In the genomic region with DNA sequence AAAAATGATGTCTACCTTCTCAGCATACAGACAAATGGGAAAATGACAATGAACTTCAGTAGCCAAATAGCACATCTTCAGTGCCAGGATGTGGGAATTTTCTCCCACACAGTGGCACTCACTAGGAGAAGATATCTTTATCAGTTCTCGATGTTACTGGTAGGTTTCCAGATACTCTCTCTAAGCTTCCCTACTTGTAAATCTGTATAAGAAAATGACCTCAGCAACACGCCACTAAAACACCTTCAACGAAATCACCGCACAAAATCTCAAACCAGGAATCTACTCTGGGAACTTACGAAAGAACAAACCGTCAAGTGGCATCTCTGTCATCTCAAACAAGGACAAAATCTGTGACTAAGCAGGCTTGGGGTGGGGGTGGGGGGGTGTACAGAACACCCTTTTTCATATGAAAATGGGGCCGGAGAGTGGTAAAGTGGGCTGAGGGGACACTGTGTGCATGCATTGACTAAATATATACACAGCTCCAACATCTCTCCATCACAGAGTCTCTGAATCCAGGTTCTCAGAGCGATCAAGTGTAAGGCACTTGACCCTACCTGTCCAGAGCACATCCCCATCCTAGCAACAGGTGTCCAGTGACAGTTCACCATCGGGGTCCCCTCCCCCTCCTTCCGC, we compare ENCODE assay signal across 7 mouse cellular contexts.
DNase-seq lines count a peak whose midpoint lies in the region; ATAC-seq and TF ChIP-seq lines count a peak whose summit lies in the region.

No protein-coding gene starts in this region.

- ATAC-seq in lung, postnatal 0 days = no peak
- ATAC-seq in embryonic facial prominence, embryonic 14.5 days (ENCODE audit: low read depth) = no peak; the same call in 1 of the 2 replicates

- peak overlapping the region; percentile 90 for H3K4me2 ChIP-seq in lung, postnatal 0 days (replicated peaks; ENCODE audit: low read depth, low read length)
- H3K4me2 ChIP-seq in embryonic facial prominence, embryonic 14.5 days (ENCODE audit: low read depth, low read length) = peak overlapping the region; percentile 79

- TF ChIP-seq POLR2A in small intestine, adult 2 months (IDR thresholded peaks at IDR 0.05; ENCODE audit: low read depth, low read length) = no peak

- peaks cover 7% of the 10 kb centered on the region; the same call in 1 of the 2 replicates for H3K4me1 ChIP-seq in lung, postnatal 0 days (ENCODE audit: insufficient read depth, low read depth, low read length)
- H3K4me1 ChIP-seq in embryonic facial prominence, embryonic 14.5 days (ENCODE audit: control insufficient read depth, insufficient read depth, low read length) = peaks cover 19% of the 10 kb centered on the region
- H3K4me1 ChIP-seq in limb, embryonic 10.5 days = peaks cover 17% of the 10 kb centered on the region
- H3K4me1 ChIP-seq in small intestine, adult 2 months (ENCODE audit: control insufficient read depth, insufficient read depth, insufficient read length, low read length) = no peaks in the 10 kb centered on the region; the same call in 1 of the 2 replicates

- no peaks in the 10 kb centered on the region for H3K9me3 ChIP-seq in lung, postnatal 0 days (ENCODE audit: low read length)
- no peaks in the 10 kb centered on the region for H3K9me3 ChIP-seq in embryonic facial prominence, embryonic 14.5 days (ENCODE audit: control insufficient read depth, low read length)
- no peaks in the 10 kb centered on the region for H3K9me3 ChIP-seq in limb, embryonic 10.5 days (replicated peaks)

- no peak for DNase-seq in lung, postnatal 0 days (ENCODE audit: low spot score)
- DNase-seq in lung, postnatal 4 days = no peak
- no peak for DNase-seq in embryonic facial prominence, embryonic 14.5 days (ENCODE audit: low spot score)
- DNase-seq in limb, embryonic 10.5 days (ENCODE audit: low spot score) = no peak
- DNase-seq in adrenal gland, adult 8-10 months = no peak
- DNase-seq in cerebellum, adult 18-20 months = no peak

- no peaks in the 10 kb centered on the region for H3K36me3 ChIP-seq in lung, postnatal 0 days (ENCODE audit: insufficient read depth, low read length)
- no peaks in the 10 kb centered on the region for H3K36me3 ChIP-seq in embryonic facial prominence, embryonic 14.5 days (ENCODE audit: control insufficient read depth, insufficient read depth, low read length)
- H3K36me3 ChIP-seq in limb, embryonic 10.5 days = no peaks in the 10 kb centered on the region
- H3K36me3 ChIP-seq in small intestine, adult 2 months (ENCODE audit: control insufficient read depth, insufficient read depth, low read length) = no peaks in the 10 kb centered on the region

- WGBS in lung, postnatal 0 days = 22% methylated on average over 10 of the region's 10 CpGs
- WGBS in embryonic facial prominence, embryonic 14.5 days = 42% methylated on average over 10 of the region's 10 CpGs
- 52% methylated on average over 10 of the region's 10 CpGs for WGBS in limb, embryonic 10.5 days
- 10% methylated on average over 10 of the region's 10 CpGs for WGBS in small intestine, adult 2 months

- peak overlapping the region; percentile 77 for H3K4me3 ChIP-seq in lung, postnatal 0 days (ENCODE audit: low read depth, low read length)
- H3K4me3 ChIP-seq in embryonic facial prominence, embryonic 14.5 days (ENCODE audit: low read depth, low read length) = peak overlapping the region; percentile 98
- H3K4me3 ChIP-seq in limb, embryonic 10.5 days = peak overlapping the region; percentile 81
- peak overlapping the region; percentile 96 for H3K4me3 ChIP-seq in small intestine, adult 2 months (ENCODE audit: low read depth, low read length)

- H3K27ac ChIP-seq in lung, postnatal 0 days (ENCODE audit: low read length) = peak overlapping the region; percentile 64
- H3K27ac ChIP-seq in embryonic facial prominence, embryonic 14.5 days (replicated peaks; ENCODE audit: low read depth, low read length) = peak overlapping the region; percentile 74; the same call in 1 of the 2 replicates
- H3K27ac ChIP-seq in limb, embryonic 10.5 days = peak overlapping the region; percentile 92
- H3K27ac ChIP-seq in small intestine, adult 2 months (ENCODE audit: insufficient read depth, low read depth, low read length) = peak overlapping the region; percentile 74

- TF ChIP-seq EP300 in lung, postnatal 0 days (IDR thresholded peaks at IDR 0.05) = no peak

- no peaks in the 10 kb centered on the region for H3K27me3 ChIP-seq in lung, postnatal 0 days (replicated peaks; ENCODE audit: insufficient read depth, low read length)
- H3K27me3 ChIP-seq in embryonic facial prominence, embryonic 14.5 days (replicated peaks; ENCODE audit: control insufficient read depth, insufficient read depth, low read length) = no peaks in the 10 kb centered on the region
- no peaks in the 10 kb centered on the region for H3K27me3 ChIP-seq in limb, embryonic 10.5 days (ENCODE audit: low read depth, poor library complexity, severe bottlenecking)
- H3K27me3 ChIP-seq in small intestine, adult 2 months (ENCODE audit: control insufficient read depth, insufficient read depth, low read length) = no peaks in the 10 kb centered on the region

- no peak for TF ChIP-seq CTCF in lung, postnatal 0 days (IDR thresholded peaks at IDR 0.05)
- no peak for TF ChIP-seq CTCF in small intestine, adult 2 months (IDR thresholded peaks at IDR 0.05; ENCODE audit: extremely low read depth, insufficient read length, insufficient replicate concordance, low read depth, low read length)

- H3K9ac ChIP-seq in lung, postnatal 0 days (replicated peaks; ENCODE audit: low read depth) = peak overlapping the region; percentile 71
- H3K9ac ChIP-seq in embryonic facial prominence, embryonic 14.5 days (ENCODE audit: low read depth, low read length) = peak overlapping the region; percentile 92
